8 mouse cellular contexts compared by ENCODE assay signal in the genomic region with DNA sequence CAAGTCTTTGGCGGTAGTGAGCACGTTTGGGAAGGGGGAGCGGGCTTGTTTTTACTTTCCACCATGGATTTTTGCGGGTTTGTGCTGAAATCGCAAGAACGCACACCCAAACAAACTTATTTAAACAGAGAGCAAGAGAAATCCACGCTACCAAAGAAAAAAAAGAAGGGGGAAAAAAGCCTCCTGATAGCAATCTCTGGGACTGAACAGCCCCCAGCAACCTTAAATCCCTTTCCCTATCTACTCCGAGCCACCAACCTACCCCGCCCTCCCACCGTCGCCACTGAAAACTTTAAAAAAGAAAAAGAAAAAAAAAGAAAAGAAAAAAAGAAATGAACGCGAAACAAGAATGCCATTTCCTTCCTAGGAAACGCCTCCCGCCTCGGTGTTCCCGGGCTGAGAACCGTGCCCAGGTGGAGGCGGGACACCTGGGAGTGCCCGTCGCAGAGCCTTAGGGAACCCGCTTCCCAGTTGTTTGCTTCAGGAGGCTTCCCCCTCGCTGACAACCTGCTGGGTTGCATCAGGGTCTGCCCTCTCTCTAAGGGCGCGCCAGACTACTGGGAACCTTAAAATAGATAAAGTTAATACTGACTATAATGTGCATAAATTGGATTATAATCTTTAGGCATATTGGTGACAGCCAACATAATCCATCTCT. TPM values are rescaled to one million over a fixed set of nuclear protein-coding genes. Genes with fewer than 3 reads are reported as not detected.
DNase-seq lines count a peak whose midpoint lies in the region; ATAC-seq and TF ChIP-seq lines count a peak whose summit lies in the region.

No protein-coding gene starts in this region.

- no peak for ATAC-seq in heart, embryonic 13.5 days (ENCODE audit: extremely low read depth, insufficient number of reproducible peaks, low FRiP score, low TSS enrichment)
- no peak for ATAC-seq in CD4-positive, CD25-positive, alpha-beta regulatory T cell, adult 4 months

- peak; percentile 45 for DNase-seq in retina, postnatal 1 day
- no peak for DNase-seq in retina, embryonic 14.5 days (ENCODE audit: low spot score)
- peak; percentile 19 to 29 for DNase-seq in cerebellum, postnatal 10 days
- DNase-seq in kidney, postnatal 10 days, result peak; percentile 46
- DNase-seq in lung, postnatal 36 days, result peak; percentile 33

- H3K36me3 ChIP-seq in heart, embryonic 13.5 days, result peaks cover 7% of the 10 kb centered on the region; the same call in 1 of the 2 replicates
- H3K36me3 ChIP-seq in testis, adult 2 months (ENCODE audit: control insufficient read depth, insufficient read depth, low read length), result no peaks in the 10 kb centered on the region

- 0% methylated on average over 25 of the region's 25 CpGs for WGBS in heart, embryonic 13.5 days

- no peak for TF ChIP-seq POLR2A in testis, adult 2 months (IDR thresholded peaks at IDR 0.05; ENCODE audit: control insufficient read depth, low read depth, low read length)

- H3K4me3 ChIP-seq in heart, embryonic 13.5 days, result peak overlapping the region; percentile 90
- peak overlapping the region; percentile 84 for H3K4me3 ChIP-seq in testis, adult 2 months (ENCODE audit: control insufficient read depth, low read depth, low read length)

- peak overlapping the region; percentile 98 for H3K4me2 ChIP-seq in heart, embryonic 13.5 days

- H3K9ac ChIP-seq in heart, embryonic 13.5 days, result peak overlapping the region; percentile 82

- no peak for TF ChIP-seq CTCF in testis, adult 2 months (IDR thresholded peaks at IDR 0.05; ENCODE audit: control insufficient read depth, insufficient read depth, insufficient replicate concordance, low read depth, low read length)

- peaks cover 34% of the 10 kb centered on the region for H3K4me1 ChIP-seq in heart, embryonic 13.5 days
- peaks cover 23% of the 10 kb centered on the region for H3K4me1 ChIP-seq in testis, adult 2 months (ENCODE audit: control insufficient read depth, insufficient read depth, low read length)

- peak overlapping the region; percentile 96 for H3K27ac ChIP-seq in heart, embryonic 13.5 days (replicated peaks)
- no peak overlapping the region for H3K27ac ChIP-seq in testis, adult 2 months (ENCODE audit: control insufficient read depth, insufficient read depth, low read depth, low read length)

- H3K9me3 ChIP-seq in heart, embryonic 13.5 days, result no peaks in the 10 kb centered on the region

- H3K27me3 ChIP-seq in heart, embryonic 13.5 days (replicated peaks), result no peaks in the 10 kb centered on the region
- H3K27me3 ChIP-seq in testis, adult 2 months (ENCODE audit: control insufficient read depth, insufficient read depth, low read length), result no peaks in the 10 kb centered on the region

RNA-seq across cellular contexts. Expression of gene Mllt3, which starts 0.7 kb away (rescaled TPM):
- polyA plus RNA-seq in heart, embryonic 13.5 days (2015; fragmentation: Nextera tagmentation; extraction: Ambion mirVana), result 40.1 and 43.9 TPM in 2 replicates
- 8.3 and 8.4 TPM in 2 replicates for polyA plus RNA-seq in testis, adult 2 months (2012; rRNA removed)
- polyA plus RNA-seq in CD4-positive, CD25-positive, alpha-beta regulatory T cell, adult 4 months (2017; shearing (Covaris generic)), result 100 to 1,000 TPM; 119 to 131 TPM
